Mouse (Mus musculus) thymus, postnatal 14 days (tissue): Measurements from ENCODE around the gene Gper1.

ENCODE experiments used
- DNase-seq: peaks from one replicate; pipeline ENCODE4 v3.0.0; 2021

Gene Gper1

GRCm38 (mm10) chr5:139423026-139423865, at the start of gene Gper1:
Gene Gper1 (plus strand): TSS chr5:139423151.
- DNase-seq: no peak

- DNase-seq: no peak
Observed at GRCm38 (mm10) chr5:139373889-139374444, 49.0 kb upstream of the Gper1 start.

GRCm38 (mm10) chr5:139374841-139375240, 48.1 kb upstream of the Gper1 start:
- DNase-seq: no peak

GRCm38 (mm10) chr5:139377468-139378270, 45.3 kb upstream of the Gper1 start, which contains the start of gene Gpr146:
Gene Gpr146 (plus strand): TSS chr5:139377697.
- DNase-seq: peak; percentile 55

GRCm38 (mm10) chr5:139378271-139378556, 44.7 kb upstream of the Gper1 start:
- no peak for DNase-seq

GRCm38 (mm10) chr5:139378986-139379629, 43.8 kb upstream of the Gper1 start:
- DNase-seq: peak; percentile 68

- no peak for DNase-seq
Observed at GRCm38 (mm10) chr5:139379771-139380384, 43.1 kb upstream of the Gper1 start.

- DNase-seq: peak; percentile 85
Observed at GRCm38 (mm10) chr5:139380385-139381248, 42.3 kb upstream of the Gper1 start.

GRCm38 (mm10) chr5:139381586-139382513, 41.1 kb upstream of the Gper1 start:
- peak; percentile 85 for DNase-seq

- DNase-seq: peak; percentile 70
Observed at GRCm38 (mm10) chr5:139382760-139383159, 40.2 kb upstream of the Gper1 start.

GRCm38 (mm10) chr5:139383234-139383633, 39.7 kb upstream of the Gper1 start:
- DNase-seq: peak; percentile 39

- no peak for DNase-seq
Observed at GRCm38 (mm10) chr5:139384531-139384930, 38.4 kb upstream of the Gper1 start.

- DNase-seq: no peak
Observed at GRCm38 (mm10) chr5:139386047-139386446, 36.9 kb upstream of the Gper1 start.

GRCm38 (mm10) chr5:139387329-139388194, 35.4 kb upstream of the Gper1 start:
- no peak for DNase-seq

GRCm38 (mm10) chr5:139388195-139388570, 34.8 kb upstream of the Gper1 start:
- no peak for DNase-seq

- no peak for DNase-seq
Observed at GRCm38 (mm10) chr5:139388694-139389675, 34.0 kb upstream of the Gper1 start.

GRCm38 (mm10) chr5:139389676-139390061, 33.3 kb upstream of the Gper1 start:
- DNase-seq: no peak
